ENCODE assay signal across 28 mouse cellular contexts in the genomic region with DNA sequence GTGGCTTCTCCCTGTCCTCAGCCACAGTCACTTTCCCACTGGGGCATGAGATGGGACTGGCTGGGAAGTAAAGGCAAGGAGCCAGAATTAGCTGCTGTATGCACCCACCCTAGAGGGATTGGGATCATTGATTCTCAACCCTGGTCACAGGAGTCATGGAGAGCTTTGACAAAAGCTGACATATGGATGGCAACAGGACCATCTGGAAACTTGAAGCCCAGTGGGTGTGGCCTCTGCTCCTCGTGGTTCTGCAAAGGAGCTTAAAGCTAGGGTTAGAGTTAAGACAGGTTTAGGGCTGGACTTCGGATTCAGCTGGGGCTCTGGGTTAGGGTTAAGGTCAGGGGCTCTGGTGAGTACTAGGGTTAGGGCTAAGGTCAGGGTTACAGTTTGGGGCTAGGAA.
DNase-seq lines count a peak whose midpoint lies in the region; ATAC-seq lines count a peak whose summit lies in the region.
"Had no signal": no experiment of that assay in that cellular context is flagged by ENCODE, and none has a peak within 500 bp of the region (broad histone marks: within the 10 kb centered on the region; RNA-seq: fewer than 3 reads in every experiment).

No protein-coding gene starts in this region.

- peak overlapping the region; percentile 51; the same call in 1 of the 2 replicates for H3K27ac ChIP-seq in hindbrain, embryonic 10.5 days
- H3K27ac ChIP-seq in hindbrain, embryonic 14.5 days: no peak overlapping the region
- H3K27ac ChIP-seq: kidney, postnatal 0 days; left cerebral cortex, adult 2 months; limb, embryonic 10.5 days; liver, embryonic 15.5 days; lung, embryonic 15.5 days; macrophage; midbrain, embryonic 13.5 days; neural tube, embryonic 13.5 days; stomach, embryonic 15.5 days had no signal

- H3K4me1 ChIP-seq in hindbrain, embryonic 10.5 days (replicated peaks): peaks cover 33% of the 10 kb centered on the region
- no peaks in the 10 kb centered on the region for H3K4me1 ChIP-seq in hindbrain, embryonic 14.5 days (replicated peaks; ENCODE audit: control insufficient read depth, insufficient read depth, low read length)
- H3K4me1 ChIP-seq: liver, embryonic 15.5 days; lung, embryonic 15.5 days; stomach, embryonic 15.5 days had no signal

- no peak overlapping the region for H3K9ac ChIP-seq in hindbrain, embryonic 14.5 days
- H3K9ac ChIP-seq: liver, embryonic 15.5 days; lung, embryonic 15.5 days; midbrain, embryonic 13.5 days; neural tube, embryonic 13.5 days; stomach, embryonic 15.5 days had no signal

- no peak for ATAC-seq in hindbrain, embryonic 14.5 days (ENCODE audit: low FRiP score)
- ATAC-seq: activated CD4-positive, CD25-positive, alpha-beta regulatory T cell, adult 4 months; forebrain, embryonic 14.5 days; intestine, embryonic 16.5 days; midbrain, embryonic 13.5 days had no signal

- WGBS in hindbrain, embryonic 10.5 days: 18% methylated on average over 2 of the region's 2 CpGs
- 20% methylated on average over 2 of the region's 2 CpGs for WGBS in hindbrain, embryonic 14.5 days

- no peaks in the 10 kb centered on the region for H3K27me3 ChIP-seq in hindbrain, embryonic 10.5 days (ENCODE audit: insufficient read depth, poor library complexity, severe bottlenecking)
- H3K27me3 ChIP-seq in hindbrain, embryonic 14.5 days (ENCODE audit: control insufficient read depth, insufficient read depth, low read length): no peaks in the 10 kb centered on the region
- H3K27me3 ChIP-seq: liver, embryonic 15.5 days; lung, embryonic 15.5 days; midbrain, embryonic 13.5 days; neural tube, embryonic 13.5 days; stomach, embryonic 15.5 days had no signal

- H3K4me2 ChIP-seq in hindbrain, embryonic 14.5 days (replicated peaks): no peak overlapping the region
- H3K4me2 ChIP-seq: heart, embryonic 11.5 days; liver, embryonic 15.5 days; lung, embryonic 15.5 days; midbrain, embryonic 13.5 days; neural tube, embryonic 13.5 days; stomach, embryonic 15.5 days had no signal

- H3K9me3 ChIP-seq in hindbrain, embryonic 10.5 days: peaks cover 5% of the 10 kb centered on the region; the same call in 1 of the 2 replicates
- no peaks in the 10 kb centered on the region for H3K9me3 ChIP-seq in hindbrain, embryonic 14.5 days (ENCODE audit: control insufficient read depth, low read length)
- H3K9me3 ChIP-seq: limb, embryonic 10.5 days; liver, embryonic 15.5 days; lung, embryonic 15.5 days; stomach, embryonic 15.5 days had no signal

- no peak overlapping the region for H3K4me3 ChIP-seq in hindbrain, embryonic 10.5 days
- H3K4me3 ChIP-seq in hindbrain, embryonic 14.5 days (replicated peaks; ENCODE audit: low read length): no peak overlapping the region
- H3K4me3 ChIP-seq: left cerebral cortex, adult 2 months; limb, embryonic 10.5 days; liver, embryonic 15.5 days; lung, embryonic 15.5 days; midbrain, embryonic 13.5 days; neural tube, embryonic 13.5 days; stomach, embryonic 15.5 days had no signal

- no peaks in the 10 kb centered on the region for H3K36me3 ChIP-seq in hindbrain, embryonic 10.5 days
- H3K36me3 ChIP-seq in hindbrain, embryonic 14.5 days (replicated peaks; ENCODE audit: control insufficient read depth, insufficient read depth): no peaks in the 10 kb centered on the region
- H3K36me3 ChIP-seq: limb, embryonic 10.5 days; liver, embryonic 15.5 days; lung, embryonic 15.5 days; midbrain, embryonic 13.5 days; neural tube, embryonic 13.5 days; stomach, embryonic 15.5 days had no signal

- DNase-seq in hindbrain, embryonic 10.5 days (ENCODE audit: low spot score): no peak
- no peak for DNase-seq in hindbrain, embryonic 14.5 days (ENCODE audit: low spot score)
- peak; percentile 18 for DNase-seq in left cerebral cortex, postnatal 4 days
- DNase-seq in left cerebral cortex, postnatal 25 days (ENCODE audit: low spot score in 2 of 2): no peak
- peak; percentile 51 for DNase-seq in embryo, embryonic 10.5 days (ENCODE audit: low spot score)
- peak; percentile 45 for DNase-seq in retina, postnatal 1 day
- no peak for DNase-seq in layer of hippocampus, postnatal 36 days
- DNase-seq: adrenal gland, adult 8-10 months; cerebellum, adult 11-12 months; gastrocnemius, postnatal 14 days; heart, adult 11 months; layer of hippocampus, adult 9-11 months; liver; right cerebral cortex, adult 18-20 months; thymus, postnatal 25 days had no signal

- intact Hi-C loops in left cerebral cortex, postnatal 4 days (cut with DNase I): no loop called here
- intact Hi-C loops in left cerebral cortex, postnatal 25 days (cut with DNase I): no loop called here

Comparison
In these comparisons a context has a peak if more than half of its experiments do, and no peak if none do; other contexts are left out.
1. DNase-seq: peak in left cerebral cortex, postnatal 4 days (single experiment), embryo, embryonic 10.5 days (single experiment) and retina, postnatal 1 day (single experiment); none in hindbrain, embryonic 10.5 days (single experiment), hindbrain, embryonic 14.5 days (single experiment), left cerebral cortex, postnatal 25 days (0 of 2) and layer of hippocampus, postnatal 36 days (0 of 2).